Mouse (Mus musculus) CH12.LX (cell line): ENCODE measurements around the gene Rpl27a. TPM values are rescaled to one million over a fixed set of nuclear protein-coding genes. Genes with fewer than 3 reads are reported as not detected.

ENCODE experiments used
- DNase-seq: peaks from one replicate; pipeline ENCODE4 v3.0.0-alpha.2; 2013; ENCODE audit errors: extremely low read depth
- H3K27ac ChIP-seq: 2 replicates; pipeline ENCODE4 v1.5.1; 2012; ENCODE audit warnings: low read depth, mild to moderate bottlenecking, control low read depth, moderate library complexity; ENCODE audit not compliant: insufficient read depth
- H3K27me3 ChIP-seq: replicated peaks from 2 replicates; pipeline ENCODE3; 2012; ENCODE audit warnings: inconsistent platforms
- H3K36me3 ChIP-seq, 2 experiments: replicated peaks in 1 of 2; 2 replicates each; pipeline versions ENCODE3 to v1.6.1; 2012; ENCODE audit warnings: inconsistent platforms in 1 of 2, low read length in 1 of 2, mild to moderate bottlenecking in 1 of 2, mixed read lengths in 1 of 2, moderate library complexity in 1 of 2; ENCODE audit not compliant: control insufficient read depth in 1 of 2, insufficient read depth in 1 of 2
- H3K4me1 ChIP-seq, 2 experiments: 2 replicates each; pipeline ENCODE4 v1.6.1; 2012; ENCODE audit warnings: inconsistent platforms in 1 of 2, moderate library complexity in 1 of 2; ENCODE audit not compliant: insufficient read depth in 2 of 2, control insufficient read depth in 1 of 2
- H3K4me2 ChIP-seq: 2 replicates; pipeline ENCODE4 v1.6.1; 2012; ENCODE audit warnings: low read depth, mild to moderate bottlenecking, control low read depth; ENCODE audit not compliant: poor library complexity, insufficient read depth, severe bottlenecking
- H3K4me3 ChIP-seq, 3 experiments: fragments of 150-350 bp in 1 of 3; sonication (generic) in 1 of 3; replicated peaks in 1 of 3; 2 replicates each; pipeline versions ENCODE3 to v1.5.1; 2011 to 2012; ENCODE audit warnings: low read depth in 2 of 3, low read length in 2 of 3, mild to moderate bottlenecking in 2 of 3, moderate library complexity in 2 of 3, control low read depth in 1 of 3, improper control_type of control experiment in 1 of 3, inconsistent platforms in 1 of 3, mixed read lengths in 1 of 3; ENCODE audit not compliant: poor library complexity in 1 of 3
- H3K79me2 ChIP-seq: replicated peaks from 2 replicates; pipeline ENCODE4 v1.6.1; 2012; ENCODE audit warnings: mild to moderate bottlenecking, moderate library complexity; ENCODE audit not compliant: control insufficient read depth, poor library complexity, insufficient read depth, severe bottlenecking; ENCODE audit errors: extremely low read depth
- H3K9ac ChIP-seq: 2 replicates; pipeline ENCODE4 v1.6.1; 2012; ENCODE audit warnings: low read depth, mild to moderate bottlenecking, control low read depth, moderate library complexity; ENCODE audit not compliant: insufficient read depth
- H3K9me3 ChIP-seq: replicated peaks from 2 replicates; pipeline ENCODE3; 2012; ENCODE audit warnings: low read length, inconsistent platforms, mixed read lengths
- CTCF ChIP-seq, 2 experiments: IDR thresholded peaks in 1 of 2; conservative IDR thresholded peaks in 1 of 2; 2 replicates each; pipeline ENCODE4 v1.5.1; 2011 to 2012; ENCODE audit warnings: low read depth in 2 of 2, low read length in 2 of 2, improper control_type of control experiment in 1 of 2, inconsistent platforms in 1 of 2, mild to moderate bottlenecking in 1 of 2, moderate library complexity in 1 of 2
- E2F4 ChIP-seq: IDR thresholded peaks from 2 replicates; pipeline ENCODE4 v1.6.1; 2011; ENCODE audit warnings: low read depth, low read length, improper control_type of control experiment; ENCODE audit not compliant: insufficient replicate concordance
- ELF1 ChIP-seq: IDR thresholded peaks from 2 replicates; pipeline ENCODE4 v1.6.1; 2014; ENCODE audit warnings: low read depth, mild to moderate bottlenecking, inconsistent platforms, low read length, improper control_type of control experiment
- ETS1 ChIP-seq: conservative IDR thresholded peaks from 2 replicates; pipeline ENCODE4 v1.6.1; 2012; ENCODE audit warnings: low read depth, mild to moderate bottlenecking, inconsistent platforms, low read length, improper control_type of control experiment, moderate library complexity
- HCFC1 ChIP-seq: IDR thresholded peaks from 2 replicates; pipeline ENCODE4 v1.6.1; 2012; ENCODE audit warnings: low read depth, mild to moderate bottlenecking, inconsistent platforms, low read length, improper control_type of control experiment
- MAZ ChIP-seq: IDR thresholded peaks from 2 replicates; pipeline ENCODE4 v1.6.1; 2012; ENCODE audit warnings: low read depth, mild to moderate bottlenecking, inconsistent platforms, low read length, improper control_type of control experiment, moderate library complexity
- MEF2A ChIP-seq: IDR thresholded peaks from 2 replicates; pipeline ENCODE4 v1.6.1; 2014; ENCODE audit warnings: low read depth, mild to moderate bottlenecking, inconsistent platforms, low read length, improper control_type of control experiment, borderline replicate concordance
- MYC ChIP-seq: IDR thresholded peaks from 2 replicates; pipeline ENCODE4 v1.6.1; 2011; ENCODE audit warnings: low read depth, mild to moderate bottlenecking, improper control_type of control experiment, low read length
- RCOR1 ChIP-seq: conservative IDR thresholded peaks from 2 replicates; pipeline ENCODE4 v1.6.1; 2012; ENCODE audit warnings: low read depth, mild to moderate bottlenecking, inconsistent platforms, low read length, improper control_type of control experiment
- SIN3A ChIP-seq: IDR thresholded peaks from 2 replicates; pipeline ENCODE4 v1.6.1; 2012; ENCODE audit warnings: low read length, improper control_type of control experiment, inconsistent platforms
- SMC3 ChIP-seq: IDR thresholded peaks from 2 replicates; pipeline ENCODE4 v1.6.1; 2011; ENCODE audit warnings: low read depth, low read length, improper control_type of control experiment
- ZC3H11A ChIP-seq: IDR thresholded peaks from 2 replicates; pipeline ENCODE4 v1.6.1; 2012; ENCODE audit warnings: low read depth, mild to moderate bottlenecking, inconsistent platforms, low read length, improper control_type of control experiment
- ZMIZ1 ChIP-seq: IDR thresholded peaks from 2 replicates; pipeline ENCODE4 v1.6.1; 2012; ENCODE audit warnings: low read depth, mild to moderate bottlenecking, inconsistent platforms, low read length, improper control_type of control experiment
- dilution Hi-C: fragments of 300-500 bp; cut with MboI; formaldehyde crosslinking; loops from 2 replicates; pipeline ENCODE4 v1.14.3; 2020; ENCODE audit warnings: low sequenced_read_pairs; ENCODE audit not compliant: extremely low pct_unique_long_range_greater_than_20kb, extremely low pct_ligation_motif_present
- in situ Hi-C: fragments of 300-500 bp; cut with MboI; formaldehyde crosslinking; loops from 3 replicates; pipeline ENCODE4 v1.14.3; 2019; ENCODE audit warnings: low sequenced_read_pairs, low pct_ligation_motif_present, low pct_unique_long_range_greater_than_20kb, mixed read lengths
- polyA plus RNA-seq: library from polyadenylated mRNA; unstranded; fragments of >175 nt; gene quantifications from 2 replicates; pipeline ENCODE4 v1.2.1, GENCODE M21; 2012; ENCODE audit warnings: low read depth; ENCODE audit not compliant: insufficient read length
- total RNA-seq, 2 experiments: library from RNA; depleted of rRNA; stranded (reverse); fragments of 300-350 nt in 1 of 2; fragments of >200 nt in 1 of 2; gene quantifications; 2 replicates each; pipeline ENCODE4 v1.2.3; 2012 to 2014

Gene Rpl27a
- total and polyA plus RNA-seq, 3 experiments: 230 to 1,338 (median 1,216) TPM

- Histone ChIP-seq H3K9me3 (no peaks in the 10 kb centered on the region), H3K27ac (no peak overlapping the region), H3K9ac (no peak overlapping the region), H3K79me2 (no peaks in the 10 kb centered on the region), H3K4me1 (peaks cover 0 to 14% of the 10 kb centered on the region in 2 experiments; a peak in 2 of 4 replicates), H3K27me3 (peaks cover 2% of the 10 kb centered on the region), H3K4me3 (no peak overlapping the region), H3K36me3 (no peaks in the 10 kb centered on the region), H3K4me2 (no peak overlapping the region)
- DNase-seq: no peak
- TF ChIP-seq HCFC1 (no peak), MEF2A (no peak), ETS1 (no peak), CTCF (conservative IDR thresholded peaks at IDR 0.05 in 1 of 2, IDR thresholded peaks at IDR 0.05 in 1 of 2; ENCODE audit: low read depth in 2 of 2, low read length in 2 of 2) (no peak)
- in situ Hi-C loops (no loop called here), dilution Hi-C loops (no loop called here)
Observed at GRCm38 (mm10) chr7:109497507-109497906, 21.4 kb upstream of the Rpl27a start.

GRCm38 (mm10) chr7:109507119-109507518 lies 11.8 kb upstream of the Rpl27a start:
- Histone ChIP-seq H3K9ac (peak overlapping the region; percentile 35; the same call in 1 of the 2 replicates), H3K4me2 (peak overlapping the region; percentile 77), H3K4me3 (no peak overlapping the region), H3K27me3 (no peaks in the 10 kb centered on the region), H3K36me3 (no peaks in the 10 kb centered on the region), H3K79me2 (no peaks in the 10 kb centered on the region), H3K4me1 (peaks cover 4 to 31% of the 10 kb centered on the region in 2 experiments; a peak in 3 of 4 replicates), H3K27ac (no peak overlapping the region), H3K9me3 (no peaks in the 10 kb centered on the region)
- dilution Hi-C loops: no loop called here
- TF ChIP-seq HCFC1: no peak
- TF ChIP-seq SMC3: no peak
- TF ChIP-seq SIN3A: no peak
- TF ChIP-seq ELF1: no peak
- no peak for TF ChIP-seq RCOR1
- TF ChIP-seq MEF2A: no peak
- no peak for TF ChIP-seq MAZ
- no peak for TF ChIP-seq ZMIZ1
- no peak for TF ChIP-seq MYC
- TF ChIP-seq ZC3H11A: no peak
- TF ChIP-seq CTCF (conservative IDR thresholded peaks at IDR 0.05 in 1 of 2, IDR thresholded peaks at IDR 0.05 in 1 of 2; ENCODE audit: low read depth in 2 of 2, low read length in 2 of 2): no peak
- DNase-seq: no peak
- in situ Hi-C loops: no loop called here

DNA sequence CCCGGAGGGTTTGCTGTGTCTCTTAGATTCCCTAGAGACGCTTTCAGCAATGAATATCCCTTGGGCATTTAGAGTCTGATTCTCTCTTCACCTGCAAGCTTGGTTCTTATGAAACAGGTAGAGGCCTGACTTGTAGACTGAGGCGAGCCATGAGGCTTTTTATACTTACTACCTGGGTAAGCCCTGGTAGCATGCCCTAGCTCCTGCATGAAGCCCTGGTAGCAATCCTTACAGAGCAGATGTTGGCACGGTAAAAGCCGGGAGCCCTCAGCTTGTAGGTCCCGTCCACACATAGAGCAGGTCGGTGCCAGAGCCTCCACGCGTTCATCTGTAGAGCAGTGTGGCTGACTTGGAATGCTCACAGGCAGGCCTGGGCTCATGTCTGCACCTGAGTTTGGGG lies 11.4 kb upstream of the Rpl27a start:
- no peaks in the 10 kb centered on the region for H3K36me3 ChIP-seq
- no peak overlapping the region for H3K4me3 ChIP-seq
- dilution Hi-C loops: no loop called here
- no peaks in the 10 kb centered on the region for H3K79me2 ChIP-seq
- H3K27ac ChIP-seq: no peak overlapping the region
- H3K4me1 ChIP-seq: peaks cover 4 to 31% of the 10 kb centered on the region in 2 experiments; a peak in 3 of 4 replicates
- no peak for DNase-seq
- in situ Hi-C loops: no loop called here
- H3K9me3 ChIP-seq: no peaks in the 10 kb centered on the region
- H3K4me2 ChIP-seq: no peak overlapping the region
- TF ChIP-seq E2F4 (no peak), RCOR1 (no peak), ELF1 (no peak), SIN3A (no peak), MYC (no peak)
- no peaks in the 10 kb centered on the region for H3K27me3 ChIP-seq
- no peak overlapping the region for H3K9ac ChIP-seq
